Mouse (Mus musculus) cerebellum, adult 9-11 months (tissue): ENCODE results near the gene 4931428L18Rik.
"Not testable (repeated sequence)": the region's sequence is repeated elsewhere in the genome, so short reads cannot be mapped to it uniquely, and the experiment has no call there.

Experiments
- DNase-seq: peaks from one replicate; pipeline ENCODE4 v3.0.0; 2022

Gene 4931428L18Rik

GRCm38 (mm10) chr1:31051370-31051921 is 171.0 kb downstream of the 4931428L18Rik start:
- DNase-seq = no peak

GRCm38 (mm10) chr1:31049954-31050652 is 172.4 kb downstream of the 4931428L18Rik start:
- DNase-seq = no peak

- DNase-seq = no peak
These were observed 179.3 kb downstream of the 4931428L18Rik start for GRCm38 (mm10) chr1:31043208-31043607.

- DNase-seq = no peak
These were observed 179.7 kb downstream of the 4931428L18Rik start for GRCm38 (mm10) chr1:31042793-31043192.

DNA sequence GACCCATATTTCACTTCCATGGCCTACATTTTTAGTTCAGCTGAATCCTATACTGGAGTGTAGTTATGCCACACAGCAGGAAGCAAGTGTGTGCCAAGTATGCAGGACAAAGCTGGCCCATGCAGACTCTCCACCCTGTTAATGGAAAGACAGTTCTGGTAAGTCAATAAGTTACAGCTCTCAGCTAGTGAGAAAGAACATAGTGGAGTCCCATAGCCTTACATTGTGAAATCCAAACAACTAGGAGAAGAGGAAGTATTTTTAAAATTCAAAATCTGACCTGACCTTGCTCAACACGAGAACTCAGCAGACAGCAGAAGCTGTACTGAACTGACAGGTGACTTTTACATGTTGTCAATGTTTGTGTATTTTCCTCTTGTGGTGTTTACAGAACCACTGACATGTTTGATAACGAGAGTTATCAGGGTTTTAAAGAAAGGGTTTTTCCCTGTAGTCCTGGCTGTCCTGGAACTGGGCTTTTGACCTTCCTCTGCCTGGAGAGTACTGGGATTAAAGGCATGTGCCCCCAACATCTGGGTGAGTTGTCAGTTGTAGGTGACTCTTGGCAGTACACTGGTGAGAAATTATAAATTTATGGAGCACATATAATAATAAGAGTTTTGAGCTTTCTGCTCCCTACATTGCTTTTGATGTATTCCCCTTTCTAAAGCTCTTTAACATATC is 188.5 kb downstream of the 4931428L18Rik start:
- peak; percentile 7 for DNase-seq

- no peak for DNase-seq
These were observed 190.1 kb downstream of the 4931428L18Rik start for GRCm38 (mm10) chr1:31032351-31032750.

- DNase-seq = no peak
These were observed 199.3 kb downstream of the 4931428L18Rik start for GRCm38 (mm10) chr1:31023173-31023572.

- DNase-seq = no peak
These were observed 203.2 kb downstream of the 4931428L18Rik start for GRCm38 (mm10) chr1:31019283-31019682.

- no peak for DNase-seq
These were observed 205.1 kb downstream of the 4931428L18Rik start for GRCm38 (mm10) chr1:31017377-31017776.

GRCm38 (mm10) chr1:31016068-31016467 is 206.4 kb downstream of the 4931428L18Rik start:
- no peak for DNase-seq

DNA sequence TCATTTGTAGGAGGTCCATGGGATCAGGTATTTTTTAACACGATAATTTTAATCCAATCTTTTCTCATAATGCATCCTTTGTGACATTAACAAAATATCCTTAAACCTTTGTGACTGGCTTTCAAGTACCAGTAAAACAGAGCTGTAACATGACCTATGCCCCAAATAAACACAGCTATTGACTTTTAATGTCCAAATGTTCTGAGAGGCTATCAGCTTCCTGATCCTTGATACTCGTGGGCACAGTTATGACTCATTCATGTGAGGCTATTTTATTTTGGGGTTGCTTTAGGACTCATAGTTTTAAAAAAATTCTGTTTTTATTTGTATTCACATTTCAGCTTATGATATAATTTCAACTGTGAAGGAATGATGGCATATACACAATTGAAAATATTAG is 207.2 kb downstream of the 4931428L18Rik start:
- DNase-seq = no peak

DNA sequence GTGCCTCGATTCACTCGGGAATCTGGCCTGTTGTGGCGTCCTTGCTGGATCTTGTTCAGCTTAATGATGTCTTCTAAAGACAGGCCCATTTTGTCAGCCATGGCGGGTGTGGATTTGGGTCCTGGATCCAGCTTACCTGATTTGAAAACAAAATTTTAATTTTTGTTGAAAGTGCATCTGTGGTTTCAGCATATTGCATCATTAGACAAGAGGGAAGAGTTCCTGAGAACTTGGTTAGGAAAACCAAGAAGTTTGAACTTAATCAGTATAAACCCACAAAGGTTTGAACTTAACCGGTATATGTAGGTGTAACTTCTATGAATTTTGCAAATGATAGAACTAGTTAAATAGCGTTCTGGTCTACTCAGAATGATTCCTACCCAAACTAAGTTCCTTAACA is 244.6 kb downstream of the 4931428L18Rik start, which contains the start of gene AC153137.1:
TSS of gene AC153137.1 (minus strand) at position 101 of the 400 bp plus-strand sequence.
- DNase-seq = not testable (repeated sequence)

DNA sequence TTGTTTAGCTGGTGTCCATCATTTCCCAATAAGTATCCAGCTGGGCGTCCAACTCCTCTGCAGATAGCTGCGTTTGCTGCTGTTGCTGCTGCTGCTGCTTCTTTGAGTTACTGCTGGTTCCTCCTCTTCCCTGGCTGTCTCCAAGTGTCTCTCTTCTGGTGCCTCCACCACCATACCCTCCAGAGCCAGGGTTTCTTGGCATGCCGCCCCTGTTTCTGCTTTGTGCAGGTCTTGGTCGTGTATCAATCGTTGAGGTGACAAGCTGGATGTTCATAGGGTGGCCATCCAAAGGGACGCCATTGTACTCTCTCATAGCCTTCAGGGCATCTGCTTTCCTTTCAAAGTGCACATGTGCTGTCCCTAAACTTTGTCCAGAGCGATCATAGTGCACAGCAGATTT is 245.2 kb downstream of the 4931428L18Rik start:
- not testable (repeated sequence) for DNase-seq

DNA sequence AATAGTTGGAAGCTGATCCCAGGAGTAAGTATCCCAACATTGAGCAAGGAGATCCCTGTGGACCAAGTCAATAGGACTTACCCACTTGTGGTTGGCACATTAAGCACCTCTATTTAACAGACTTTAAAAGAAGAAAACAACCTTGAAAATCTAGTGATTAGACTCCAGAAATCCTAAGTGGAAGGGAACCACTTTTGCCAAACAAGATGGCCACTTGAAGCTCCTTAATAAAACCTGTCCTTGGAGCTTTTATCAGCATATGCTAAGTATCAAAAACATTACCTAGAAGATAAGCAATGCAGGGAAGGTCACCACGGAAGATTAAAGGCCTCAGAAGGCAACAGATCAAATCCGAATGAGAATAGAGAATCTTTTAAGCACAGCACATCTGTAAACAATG is 270.7 kb downstream of the 4931428L18Rik start:
- no peak for DNase-seq

DNA sequence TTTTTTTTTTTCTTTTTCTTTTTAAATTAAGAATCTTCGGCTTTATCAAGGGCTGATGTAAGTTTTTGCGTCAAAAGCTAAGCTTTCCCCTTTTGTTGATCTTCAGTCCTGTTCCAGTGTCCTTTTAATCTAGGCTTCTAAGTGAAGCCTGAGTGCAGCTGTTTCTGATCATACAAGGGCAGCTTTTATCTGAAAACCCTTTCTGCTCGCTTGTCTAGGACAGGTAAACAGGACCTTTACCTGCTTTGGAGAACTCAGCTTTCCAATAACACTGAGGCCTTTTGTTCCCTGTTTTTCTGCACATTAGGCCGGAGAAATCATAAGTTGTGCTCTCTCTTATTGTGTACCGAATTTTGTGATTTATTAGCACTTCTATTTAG is 272.0 kb downstream of the 4931428L18Rik start:
- peak; percentile 21 for DNase-seq

- DNase-seq = peak; percentile 97
These were observed 272.6 kb downstream of the 4931428L18Rik start for GRCm38 (mm10) chr1:30949710-30950455.

GRCm38 (mm10) chr1:30948950-30949639 is 273.4 kb downstream of the 4931428L18Rik start:
- peak; percentile 72 for DNase-seq

DNA sequence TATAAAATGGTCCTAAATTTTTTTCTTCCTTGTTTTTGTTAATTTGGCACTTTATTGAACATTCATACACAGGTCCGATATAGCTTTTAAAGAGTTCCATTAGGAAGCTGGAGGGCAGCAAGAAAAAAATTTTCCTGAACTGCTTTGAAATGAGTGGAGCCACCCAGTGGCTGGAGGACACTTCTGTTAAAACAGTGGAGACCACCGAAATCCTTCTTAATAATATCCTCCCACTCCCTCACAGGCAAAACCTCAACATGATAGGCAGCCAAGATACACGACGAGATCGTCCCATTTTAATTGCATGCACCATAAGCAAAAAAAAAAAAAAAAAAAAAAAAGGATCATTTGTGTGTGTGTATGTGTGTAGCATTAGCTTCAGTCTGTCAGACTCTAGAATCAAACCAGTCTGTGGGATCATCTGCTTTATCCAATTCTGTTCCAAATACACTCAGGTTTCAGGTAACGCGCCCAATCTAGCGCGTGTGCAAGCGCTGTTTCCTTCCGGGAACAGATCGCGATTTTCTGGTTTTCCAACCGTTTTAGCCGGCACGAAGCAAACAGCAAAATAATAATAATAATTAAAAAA is 274.0 kb downstream of the 4931428L18Rik start:
- DNase-seq = peak; percentile 39
